Mouse (Mus musculus) cerebellum, postnatal 10 days (tissue): ENCODE measurements around the gene Pla2g12b.

Source experiments
- DNase-seq, 2 experiments: peaks; one replicate each; pipeline ENCODE4 v3.0.0; 2021; ENCODE audit warnings: mixed read lengths in 2 of 2

The Pla2g12b gene

GRCm38 (mm10) chr10:59470451-59470850, 67.0 kb downstream of the Pla2g12b start:
- peak; percentile 82 to 89 for DNase-seq
